Mouse (Mus musculus): Measurements from ENCODE around the gene Optn.

Gene Optn

DNA sequence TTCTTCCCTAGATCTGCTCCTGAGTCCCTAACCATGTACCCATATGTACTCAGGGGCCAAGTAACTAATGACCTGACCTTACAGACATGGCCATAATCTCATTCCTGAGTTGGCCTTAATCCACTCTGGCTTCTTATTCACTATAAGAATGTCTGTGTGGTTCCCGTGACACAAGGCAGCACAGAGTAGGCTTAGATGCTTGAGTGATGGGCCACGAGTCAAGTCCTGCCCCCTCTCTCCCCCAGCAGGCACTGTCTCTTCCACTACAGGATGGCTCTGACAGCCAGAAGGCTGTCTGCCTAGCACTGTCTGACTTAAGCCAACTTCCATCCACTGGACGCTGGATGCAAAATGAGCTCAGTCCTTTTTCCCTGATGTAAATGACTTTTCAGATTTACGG is 3.9 kb downstream of the Optn start:
- DNase-seq: no peak

DNA sequence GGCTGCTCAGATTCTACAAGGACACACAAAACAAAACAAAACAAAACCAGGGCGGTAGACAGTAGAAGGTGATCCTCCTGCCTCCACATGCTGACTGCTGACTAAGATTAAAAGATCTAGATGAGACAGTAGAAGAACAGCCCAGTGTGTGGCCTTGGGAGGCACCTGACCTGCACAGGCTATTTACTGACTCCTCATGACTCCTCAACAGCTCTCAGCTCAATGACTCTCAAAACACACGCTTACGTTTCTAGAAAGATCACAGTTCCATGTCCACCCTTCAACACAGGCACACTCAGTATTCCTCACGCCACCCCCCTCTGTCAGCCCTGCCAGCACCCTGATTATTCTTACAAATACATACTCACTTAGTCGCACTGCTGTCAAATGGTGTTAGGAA is 5.4 kb downstream of the Optn start:
- no peak for DNase-seq

DNA sequence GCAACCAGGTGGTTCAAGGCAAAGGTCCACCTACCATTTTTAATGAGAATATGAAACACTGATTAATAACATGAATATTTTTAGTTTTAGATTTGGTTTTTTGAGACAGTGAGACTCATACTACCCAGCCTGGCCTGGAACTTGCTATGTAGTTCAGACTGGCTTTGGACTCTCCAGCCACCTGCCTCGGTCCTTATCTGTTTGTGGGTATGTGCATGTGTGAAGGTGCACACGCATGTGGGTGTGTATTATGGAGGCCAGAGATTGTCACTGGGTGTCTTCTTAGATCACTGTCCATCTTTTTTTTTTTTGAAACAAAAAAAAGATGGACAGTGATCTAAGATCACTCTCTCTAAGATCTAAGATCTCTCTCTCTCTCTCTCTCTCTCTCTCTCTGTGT is 13.3 kb downstream of the Optn start:
- no peak for DNase-seq

DNA sequence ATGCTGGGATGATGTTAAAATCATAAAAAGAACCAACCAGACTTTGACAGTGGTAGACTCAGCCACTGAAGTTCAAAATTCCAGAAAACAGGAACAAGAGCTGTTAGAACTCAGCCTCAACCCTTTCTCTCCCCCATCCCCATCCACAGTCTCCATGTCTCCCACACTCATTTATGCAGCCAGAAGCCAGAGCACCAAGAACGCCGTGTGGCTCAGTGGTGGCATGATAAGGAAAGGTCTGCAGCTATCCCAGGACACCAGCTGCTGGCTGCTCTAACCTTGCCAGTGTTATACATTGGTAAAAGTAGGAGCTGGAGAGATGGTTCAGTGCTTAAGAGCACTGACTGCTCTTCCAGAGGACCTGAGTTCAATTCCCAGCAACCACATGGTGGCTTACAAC is 16.8 kb downstream of the Optn start:
- no peak for DNase-seq

DNA sequence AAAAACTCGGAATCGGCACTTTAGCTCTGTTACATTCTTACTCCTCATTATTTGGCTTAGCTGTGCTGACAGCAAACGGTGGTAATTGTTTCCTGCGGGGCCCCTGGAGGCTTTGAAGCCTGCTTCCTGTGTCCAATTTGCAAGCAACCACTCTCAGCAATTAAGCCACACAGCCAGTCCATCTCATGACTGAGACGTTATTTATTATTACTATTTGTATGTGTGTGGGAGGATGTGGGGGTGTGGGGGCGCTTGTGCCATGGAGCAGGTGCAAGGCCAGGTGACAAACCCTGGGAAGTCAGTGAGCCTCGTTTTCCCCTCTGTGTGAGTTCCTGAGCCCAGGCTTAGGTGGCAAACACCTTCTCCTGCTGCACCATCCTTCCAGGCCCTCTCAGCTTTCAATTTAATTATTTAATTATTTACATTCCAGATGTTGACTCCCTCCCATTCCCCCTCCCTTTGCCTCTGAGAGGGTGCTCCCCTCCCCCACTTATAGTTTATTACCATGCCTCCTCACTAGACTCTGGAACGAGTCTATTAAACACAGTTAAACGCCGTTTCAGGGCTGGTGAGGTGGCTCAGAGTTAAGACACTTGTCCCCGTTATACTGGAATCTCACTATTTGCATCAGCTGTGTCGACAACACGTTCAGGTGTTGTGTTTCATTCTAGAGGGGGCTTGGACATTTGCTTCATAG is 18.4 kb downstream of the Optn start:
- peak; percentile 24 for DNase-seq

DNA sequence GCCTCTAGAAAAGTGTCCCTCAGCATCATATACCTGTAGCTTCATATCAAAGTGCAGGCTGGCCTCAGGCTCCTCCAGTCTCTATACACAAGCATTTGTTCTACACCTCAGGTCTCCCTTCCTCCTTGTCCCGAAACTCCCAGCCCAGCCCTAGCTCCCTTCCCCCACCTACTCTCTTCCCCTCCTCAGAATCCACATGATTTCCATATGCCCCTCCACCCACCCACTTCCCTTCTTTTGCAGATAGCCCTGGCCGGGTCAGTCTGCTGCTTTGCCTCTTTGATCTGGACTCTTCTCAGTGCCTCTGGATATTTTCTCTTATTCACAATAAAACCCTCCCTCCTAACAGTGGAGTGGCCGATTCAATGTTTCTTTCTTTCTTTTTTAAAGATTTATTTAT is 19.5 kb downstream of the Optn start:
- no peak for DNase-seq

DNA sequence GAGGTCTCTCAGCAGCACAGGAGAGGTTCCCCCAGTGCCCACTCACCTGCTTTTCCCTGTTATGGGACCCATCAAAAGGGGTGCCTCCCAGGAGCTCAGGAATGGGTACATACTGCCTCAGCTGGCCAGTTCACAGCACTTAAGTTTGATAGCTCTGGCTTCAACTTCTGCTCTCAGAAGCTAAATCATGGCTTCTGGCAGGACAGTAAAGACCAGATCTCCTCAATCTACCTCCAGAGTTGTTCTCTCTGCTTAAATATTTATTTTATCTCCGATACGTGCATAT is 20.4 kb downstream of the Optn start:
- no peak for DNase-seq

DNA sequence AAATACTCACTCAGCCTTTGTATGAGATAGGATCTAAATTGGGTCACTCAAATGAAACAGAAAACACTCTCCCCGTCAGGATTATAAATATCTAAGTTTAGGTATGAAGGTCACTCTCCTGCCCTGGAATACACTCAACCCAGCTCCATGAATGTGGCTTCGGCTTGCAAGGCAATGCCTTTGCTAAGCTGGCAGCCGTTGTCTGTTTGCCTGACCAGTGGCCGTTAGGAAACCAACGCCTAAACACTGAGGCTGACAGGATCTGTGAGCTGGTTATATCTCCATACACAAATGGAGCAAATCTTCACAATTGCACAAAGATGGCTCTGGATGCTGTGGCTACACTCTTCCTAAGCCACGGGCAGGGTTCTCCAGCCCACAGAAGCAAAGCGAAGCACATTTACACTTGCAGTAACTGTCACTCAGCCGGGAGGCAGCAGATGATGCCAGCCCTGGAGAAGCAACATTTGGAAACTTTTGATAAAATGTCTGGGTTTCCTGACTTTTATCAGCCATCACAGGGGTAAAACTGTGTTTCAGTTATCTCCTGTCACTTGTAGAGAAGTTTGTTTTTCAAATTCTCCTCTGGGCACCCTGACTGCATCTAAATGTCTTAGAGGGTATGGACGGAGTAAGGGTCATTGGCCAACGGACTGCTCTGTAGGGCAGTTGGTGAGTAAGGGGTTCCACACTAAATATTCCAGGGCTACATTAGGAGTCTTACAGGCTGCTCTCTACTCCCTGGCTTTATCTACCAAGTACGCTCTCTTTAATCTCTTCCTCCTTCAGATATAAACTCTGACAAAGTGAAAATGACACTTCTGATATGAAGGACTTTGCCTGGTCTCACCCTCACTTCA is 21.0 kb downstream of the Optn start:
- no peak for DNase-seq

DNA sequence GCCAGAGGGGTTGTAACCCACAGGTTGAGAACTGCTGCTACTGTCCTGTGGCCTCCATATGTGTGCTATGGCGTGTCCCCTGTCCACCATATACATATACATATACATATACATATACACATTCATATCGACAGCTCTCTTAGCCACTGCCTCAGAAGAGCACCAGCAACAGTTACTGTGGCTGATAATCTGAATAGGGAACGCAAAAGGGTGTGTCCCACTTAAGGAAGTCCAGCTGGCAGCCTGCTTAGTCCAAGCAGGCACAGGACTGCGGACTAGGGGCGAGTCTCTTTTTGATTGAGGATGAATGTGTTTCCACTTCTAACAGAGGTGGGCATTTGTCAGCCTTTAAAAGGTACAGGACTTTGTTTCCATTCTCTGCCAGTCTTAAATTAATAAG is 22.0 kb downstream of the Optn start:
- DNase-seq: no peak

DNA sequence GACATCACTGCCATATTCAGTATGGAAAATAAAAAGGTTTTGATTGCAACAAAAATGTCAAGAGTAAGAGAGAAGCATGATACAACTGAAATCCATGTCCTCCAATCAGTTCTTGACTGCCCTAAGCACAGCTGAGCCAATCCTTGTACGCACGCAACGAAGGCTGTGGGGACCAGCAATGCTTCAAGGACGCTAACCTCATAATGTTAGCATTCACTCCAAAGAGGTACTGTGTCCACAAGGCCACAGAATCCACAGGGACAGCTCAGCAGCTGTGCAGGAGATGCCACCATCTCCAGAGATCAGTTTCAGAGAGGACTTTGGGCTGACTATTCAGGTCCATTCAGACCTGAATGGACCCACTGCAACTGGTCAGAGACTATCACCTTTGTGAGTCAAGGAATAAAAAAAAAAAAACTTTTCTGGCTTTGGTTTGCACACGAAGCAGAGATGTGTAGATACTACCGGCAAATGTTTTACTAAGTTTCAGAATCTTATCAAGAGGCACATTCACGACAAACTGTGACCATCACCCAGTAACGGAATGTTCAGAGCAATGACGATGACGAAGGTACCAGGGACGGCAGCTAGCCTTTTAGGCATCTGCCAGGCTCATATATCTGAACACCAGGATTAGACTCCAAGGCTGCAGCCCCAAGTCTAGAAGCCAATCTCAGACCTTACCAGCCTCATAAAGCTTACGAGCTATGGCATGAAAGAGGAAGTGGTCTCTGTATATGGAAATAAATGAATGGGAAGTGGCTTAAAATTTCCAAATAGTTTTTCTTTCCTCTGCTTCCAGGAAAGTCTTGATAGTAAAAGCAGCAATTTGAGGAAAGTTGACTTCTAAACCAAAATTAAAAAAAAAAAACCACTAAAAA is 23.3 kb downstream of the Optn start:
- DNase-seq: no peak

DNA sequence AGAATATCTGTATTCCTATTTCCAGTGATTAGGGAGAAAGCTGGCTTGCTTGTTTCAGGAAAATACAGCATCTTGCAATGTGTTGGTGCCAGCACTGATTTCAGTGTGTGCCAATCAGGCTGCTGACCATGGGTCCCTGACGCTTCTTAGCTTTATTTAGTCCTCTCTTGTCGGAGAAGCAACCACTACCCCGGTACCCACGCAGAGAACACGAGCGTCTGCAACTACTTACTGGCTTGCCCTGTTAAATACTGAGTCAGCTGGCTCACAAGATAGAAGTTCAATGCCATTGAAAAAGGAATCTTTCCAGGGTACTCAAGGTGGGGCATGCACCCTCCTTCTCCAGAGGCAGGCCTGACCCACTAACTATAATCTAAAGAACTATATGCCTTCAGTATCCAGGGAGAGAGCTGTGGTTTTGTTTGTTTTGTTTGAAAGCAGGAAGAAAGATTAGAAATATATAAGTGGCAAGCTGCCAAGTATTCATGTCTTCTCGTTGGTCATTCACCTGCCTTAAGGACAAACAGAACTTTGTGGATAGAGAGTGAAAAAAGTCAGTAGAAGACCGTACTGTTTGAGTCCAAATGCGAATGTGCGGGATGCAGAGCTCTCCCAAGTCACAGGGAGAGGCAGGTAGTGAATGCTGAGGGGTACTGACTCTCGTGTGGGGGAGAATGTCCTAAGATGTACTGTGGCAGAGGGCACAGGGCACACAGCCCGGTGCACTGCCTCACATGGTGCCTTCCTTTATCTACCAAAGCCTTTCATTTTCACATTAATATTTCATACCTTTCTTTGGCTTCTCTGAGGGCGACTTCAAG is 24.3 kb downstream of the Optn start:
- DNase-seq: no peak

DNA sequence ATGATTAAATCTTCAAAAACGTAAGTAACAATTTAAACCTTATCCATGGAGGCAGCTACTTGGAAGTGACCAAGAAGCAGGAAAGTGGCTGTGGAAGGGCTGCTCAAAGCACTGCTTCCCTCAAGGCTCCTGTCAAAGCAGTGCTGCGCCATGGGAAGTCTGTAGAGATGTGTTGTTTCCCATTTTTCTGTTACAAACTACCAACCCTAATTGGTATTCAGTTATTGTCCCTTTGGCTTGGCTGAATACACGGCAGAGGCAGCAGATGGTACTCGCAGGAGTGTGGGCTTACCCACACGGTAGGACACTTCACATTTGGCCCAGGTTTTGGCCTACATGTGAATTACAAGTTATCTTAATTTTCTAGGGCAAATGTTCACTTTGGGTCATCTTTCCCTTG is 25.5 kb downstream of the Optn start:
- no peak for DNase-seq

DNA sequence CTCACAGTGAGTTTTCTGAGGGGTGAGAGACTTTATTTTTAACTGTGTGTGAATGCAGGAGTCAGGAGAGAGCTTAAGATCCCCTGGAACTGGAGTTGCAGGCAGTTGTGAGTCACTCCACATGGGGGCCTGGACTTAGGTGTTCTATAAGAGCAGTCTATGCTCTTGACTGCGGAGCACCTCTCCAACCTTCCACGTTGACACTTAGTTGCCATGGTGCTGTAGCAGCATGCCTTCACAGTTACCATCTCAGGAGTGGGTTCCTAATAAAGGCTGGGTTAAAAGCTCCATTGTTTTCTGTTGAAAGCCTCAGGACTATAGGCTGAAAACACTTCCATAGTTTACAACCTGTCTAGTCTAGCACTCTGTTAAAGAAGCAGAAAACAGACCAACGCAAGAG is 26.5 kb downstream of the Optn start:
- no peak for DNase-seq

DNA sequence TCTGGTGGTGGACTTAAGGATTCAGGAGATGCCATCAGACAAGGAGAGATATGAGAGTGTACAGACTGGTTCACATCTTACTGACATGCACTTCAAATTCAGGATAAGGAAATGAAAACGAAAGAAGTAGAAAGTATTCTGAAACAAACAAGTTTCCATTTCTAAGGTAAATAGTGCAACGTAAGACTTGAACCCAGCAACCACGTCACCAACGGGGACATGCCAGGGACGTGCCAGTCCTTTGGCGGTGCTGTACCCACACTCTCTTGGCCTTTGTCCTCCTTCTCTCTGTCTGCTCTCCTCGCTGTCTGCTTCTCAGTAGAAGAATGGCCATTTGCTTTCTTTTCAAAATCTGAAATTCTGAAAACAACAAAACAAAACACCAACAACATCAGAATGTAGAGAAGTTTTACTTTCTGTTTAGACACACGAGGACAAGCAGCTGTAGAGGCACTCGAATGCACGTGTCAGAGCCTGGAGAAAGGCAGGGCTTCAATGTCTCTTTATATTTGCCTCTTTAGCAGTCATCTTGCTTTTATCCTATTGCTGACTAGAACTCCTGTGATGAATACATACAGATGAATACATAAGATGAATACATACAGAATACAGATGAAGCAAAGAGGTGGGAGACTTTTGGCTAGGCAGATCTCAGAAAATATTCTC is 27.3 kb downstream of the Optn start:
- no peak for DNase-seq

DNA sequence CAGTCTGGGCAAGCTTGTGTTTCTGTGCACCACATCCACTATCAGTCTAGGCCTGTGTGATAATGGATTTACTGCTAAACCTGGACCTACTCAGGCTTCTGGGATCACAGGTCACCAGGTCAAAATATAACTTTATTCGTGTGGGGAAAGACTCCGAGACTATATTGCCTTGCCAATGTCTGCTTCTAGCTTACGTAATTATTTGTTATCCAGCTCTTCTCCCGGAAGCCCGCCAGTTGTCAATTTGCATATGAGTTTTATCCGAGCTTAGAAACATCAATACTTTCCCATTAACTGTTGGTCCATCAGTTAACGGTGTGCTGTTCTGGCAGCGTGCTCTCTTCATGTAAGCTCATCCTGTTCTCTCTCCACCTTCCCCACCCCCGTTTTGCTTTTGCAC is 28.6 kb downstream of the Optn start:
- DNase-seq: no peak

DNA sequence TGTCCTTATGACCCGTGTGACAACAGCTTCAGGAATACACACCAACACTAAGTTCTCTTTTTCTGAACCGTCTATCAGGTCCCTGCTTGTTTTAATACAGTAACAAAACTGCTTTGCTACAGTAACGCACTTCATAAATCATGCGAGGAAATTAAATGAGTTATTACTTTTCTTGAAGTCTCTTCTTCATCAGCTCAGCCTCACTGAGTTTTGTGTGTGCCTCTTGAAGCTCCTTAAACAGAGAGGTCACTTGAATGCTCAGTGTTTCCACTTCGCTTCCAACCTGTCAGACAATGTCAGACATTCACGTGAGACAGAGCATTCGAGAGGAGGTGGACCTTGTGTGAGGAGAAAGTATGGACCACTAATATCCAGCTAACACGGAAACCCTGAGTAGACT is 29.1 kb downstream of the Optn start:
- DNase-seq: no peak

DNA sequence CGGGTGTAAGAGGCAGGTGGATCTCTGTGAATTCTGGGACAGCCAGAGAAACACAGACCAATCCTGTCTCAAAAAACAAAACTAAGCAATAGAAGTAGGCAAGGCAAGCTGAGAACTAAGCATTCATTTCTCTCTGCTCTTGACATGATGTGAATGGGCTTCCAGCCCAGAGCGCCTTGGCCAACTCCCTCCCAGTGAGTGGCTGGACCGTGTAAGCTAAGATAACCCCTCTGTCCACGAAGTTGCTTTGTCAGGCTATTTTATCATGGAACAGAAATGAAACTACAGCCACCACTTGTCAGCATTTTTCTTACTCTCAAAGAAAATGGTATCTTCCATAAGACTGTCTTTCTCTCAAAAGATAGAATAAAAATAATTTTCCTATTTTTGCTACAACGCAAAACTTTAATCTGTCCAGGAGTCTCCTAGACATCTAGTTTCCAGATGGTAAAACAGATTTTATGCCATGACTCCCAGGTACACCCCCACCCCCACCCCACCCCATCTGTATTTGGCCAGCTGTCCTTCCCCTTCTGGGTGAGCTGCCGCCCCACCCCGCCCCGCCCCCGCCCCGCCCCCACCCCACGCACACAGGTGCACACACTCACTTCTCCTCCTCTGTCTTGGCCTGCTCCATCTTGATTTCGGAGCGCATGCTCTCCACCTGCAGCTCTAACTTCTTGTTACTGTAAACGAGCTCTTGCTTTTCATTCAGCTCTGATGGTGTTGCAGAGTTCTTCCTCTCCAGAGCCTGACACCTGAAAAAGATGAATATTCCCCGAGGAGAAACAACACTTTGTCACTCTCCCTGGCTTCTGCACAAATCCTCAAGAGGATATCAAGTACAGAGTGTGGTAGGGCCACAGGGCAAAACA is 30.1 kb downstream of the Optn start:
- DNase-seq: peak; percentile 33

DNA sequence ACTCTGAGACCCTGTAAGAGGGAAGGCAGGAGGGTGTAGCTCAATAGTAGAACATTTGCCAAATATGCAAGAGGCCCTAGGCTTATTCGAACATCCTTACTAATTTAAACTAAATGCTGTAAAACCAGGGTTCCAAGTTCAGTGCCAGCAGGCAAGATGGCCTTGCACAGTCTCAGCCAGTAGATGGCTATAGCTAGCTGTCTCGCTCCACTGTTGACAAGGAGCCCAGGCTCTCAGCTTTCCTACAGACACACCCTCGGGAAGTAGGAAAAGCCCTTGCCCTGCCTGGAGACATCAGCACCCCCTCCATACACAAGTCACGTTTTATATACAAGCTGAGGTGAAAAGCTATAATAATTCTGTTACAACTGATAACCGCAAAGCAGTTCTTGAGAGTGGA is 31.2 kb downstream of the Optn start:
- no peak for DNase-seq

DNA sequence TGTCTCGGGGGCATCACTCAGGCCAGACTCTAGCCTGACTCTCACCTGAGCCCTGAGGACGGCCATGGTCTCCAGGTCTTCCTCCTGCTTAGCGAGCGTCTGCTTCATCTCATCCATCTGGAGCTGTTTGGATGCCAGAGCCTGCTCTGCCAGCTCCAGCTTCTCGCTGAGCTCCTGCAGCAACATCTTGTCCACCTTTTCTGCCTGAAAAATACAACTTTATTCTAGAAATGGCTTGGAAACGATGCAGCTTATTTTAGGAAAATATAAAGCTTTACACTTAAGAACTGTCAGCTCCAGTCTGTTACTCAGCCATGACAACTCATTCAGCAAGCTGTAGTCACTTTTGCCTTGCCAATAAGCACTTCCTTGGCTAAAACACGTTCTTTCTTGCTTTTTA is 32.6 kb downstream of the Optn start:
- DNase-seq: no peak

DNA sequence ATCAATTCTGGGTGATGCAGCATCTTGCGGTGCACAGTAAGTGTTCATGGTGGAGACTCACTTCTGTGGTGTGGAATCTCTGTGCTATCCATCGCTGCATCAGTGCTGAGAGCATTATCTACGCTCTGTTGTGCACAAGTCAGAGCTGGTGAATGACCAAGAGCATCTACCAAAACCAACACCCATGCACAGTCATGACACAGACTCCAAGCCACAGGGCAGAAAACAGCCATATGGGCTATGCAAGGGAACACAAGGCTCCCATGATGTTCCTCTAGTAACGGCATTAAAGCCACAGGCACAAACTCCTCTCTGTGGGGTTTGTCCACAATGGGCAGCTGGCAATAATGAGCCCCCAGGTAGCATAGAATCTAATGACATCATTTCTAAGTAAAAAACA is 34.0 kb downstream of the Optn start:
- DNase-seq: no peak

DNA sequence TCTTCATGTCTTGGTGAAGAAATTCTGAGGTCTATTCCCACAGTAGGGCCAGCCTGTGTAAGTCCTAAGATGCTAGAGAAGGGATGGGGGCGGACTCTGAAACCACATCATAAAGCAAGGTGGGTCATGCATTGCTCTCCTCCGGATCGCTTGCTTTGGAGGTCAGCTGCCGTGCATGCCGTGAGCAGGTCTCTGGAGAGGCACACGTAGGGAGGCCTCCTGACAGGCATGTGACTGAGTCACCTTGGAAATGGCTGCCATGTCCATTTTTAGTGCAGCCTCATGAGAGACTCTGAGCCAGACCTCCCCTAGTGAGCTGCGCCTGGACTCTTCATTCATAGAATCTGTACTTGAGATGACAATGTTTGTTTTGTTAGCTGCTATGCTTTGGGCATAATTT is 35.8 kb downstream of the Optn start:
- no peak for DNase-seq
